Mouse (Mus musculus) lung, postnatal 4 days (tissue): ENCODE data around the gene Ddi2.

Experiments used
- DNase-seq, 2 experiments: peaks; one replicate each; pipeline ENCODE4 v3.0.0; 2021

The Ddi2 gene

DNA sequence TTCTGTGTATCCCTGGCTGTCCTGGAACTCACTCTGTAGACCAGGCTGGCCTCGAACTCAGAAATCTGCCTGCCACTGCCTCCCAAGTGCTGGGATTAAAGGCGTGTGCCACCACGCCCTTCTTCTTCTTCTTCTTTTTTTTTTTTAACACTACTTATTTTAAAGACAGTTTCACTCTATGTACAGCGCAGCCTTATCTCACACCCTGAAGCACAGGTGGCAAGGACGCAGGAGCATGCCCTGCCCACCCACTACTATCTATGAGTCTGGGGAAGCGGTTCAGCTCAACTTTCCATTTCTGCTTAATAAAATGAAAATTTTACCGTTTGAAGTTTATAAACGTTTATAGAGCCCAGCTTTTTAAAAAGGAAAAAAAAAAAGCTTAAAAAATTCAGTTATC is 34.7 kb downstream of the Ddi2 start:
- no peak for DNase-seq

DNA sequence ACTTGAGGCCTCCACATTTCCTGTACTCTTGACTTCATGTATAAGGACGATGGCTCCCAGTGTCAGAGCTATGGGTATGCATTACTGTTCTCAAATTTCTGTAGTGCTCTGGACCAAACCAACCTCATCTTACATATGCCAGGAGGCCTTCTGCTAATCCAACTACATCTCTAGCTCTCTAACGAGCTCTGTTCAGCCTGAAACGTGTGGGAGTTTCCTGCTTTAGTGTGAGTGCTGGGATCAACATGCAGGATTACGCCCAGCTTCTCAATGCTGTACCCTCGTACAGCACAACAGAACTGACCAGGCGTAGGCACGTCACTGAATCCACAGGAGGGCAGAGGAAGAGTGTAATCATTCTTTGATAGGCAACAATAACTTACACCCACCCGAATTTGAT is 36.7 kb downstream of the Ddi2 start:
- no peak for DNase-seq

DNA sequence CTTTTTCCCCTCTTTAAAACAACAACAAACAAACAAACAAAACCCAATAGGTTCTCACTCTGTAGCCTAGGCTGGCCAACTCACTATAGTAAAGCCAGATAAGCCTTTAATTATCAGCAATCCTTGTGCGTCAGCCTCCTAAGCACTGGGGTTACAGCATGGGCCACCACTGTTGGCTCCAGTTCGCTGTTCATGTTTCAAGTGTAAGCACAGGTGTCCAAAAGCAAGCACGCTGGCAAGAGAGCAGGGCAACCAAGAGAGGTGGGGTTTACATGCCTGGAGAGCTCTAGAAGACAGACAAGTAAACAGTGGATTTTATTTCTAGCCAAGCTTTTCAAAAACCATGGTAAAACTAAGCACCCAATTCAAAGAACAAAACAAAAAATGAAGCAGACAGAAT is 37.1 kb downstream of the Ddi2 start:
- DNase-seq, result peak in 1 of 2 experiments; percentile 55

DNA sequence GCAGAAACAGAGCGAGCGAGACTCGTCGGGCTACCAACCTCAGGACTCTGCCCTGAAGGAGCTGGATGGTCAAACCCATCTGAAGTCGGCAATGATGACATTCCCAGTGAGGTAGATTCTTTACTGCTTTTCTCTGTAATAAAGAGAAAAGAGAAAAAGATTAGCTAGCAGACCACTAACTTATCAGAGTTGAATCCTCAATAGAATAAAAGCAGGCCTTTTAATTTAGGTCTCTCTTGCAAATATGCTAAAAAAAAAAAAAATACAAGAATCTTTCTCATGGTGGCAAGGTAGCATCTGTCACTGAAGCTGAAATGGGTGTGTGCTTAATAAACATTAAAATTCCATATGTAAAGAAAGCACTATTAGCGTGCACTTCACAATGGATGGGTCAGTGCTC is 37.7 kb downstream of the Ddi2 start, which contains the start of gene Rsc1a1:
Gene Rsc1a1, minus strand, starts transcription at position 101 of the 400 bp plus-strand sequence.
- DNase-seq, result no peak

DNA sequence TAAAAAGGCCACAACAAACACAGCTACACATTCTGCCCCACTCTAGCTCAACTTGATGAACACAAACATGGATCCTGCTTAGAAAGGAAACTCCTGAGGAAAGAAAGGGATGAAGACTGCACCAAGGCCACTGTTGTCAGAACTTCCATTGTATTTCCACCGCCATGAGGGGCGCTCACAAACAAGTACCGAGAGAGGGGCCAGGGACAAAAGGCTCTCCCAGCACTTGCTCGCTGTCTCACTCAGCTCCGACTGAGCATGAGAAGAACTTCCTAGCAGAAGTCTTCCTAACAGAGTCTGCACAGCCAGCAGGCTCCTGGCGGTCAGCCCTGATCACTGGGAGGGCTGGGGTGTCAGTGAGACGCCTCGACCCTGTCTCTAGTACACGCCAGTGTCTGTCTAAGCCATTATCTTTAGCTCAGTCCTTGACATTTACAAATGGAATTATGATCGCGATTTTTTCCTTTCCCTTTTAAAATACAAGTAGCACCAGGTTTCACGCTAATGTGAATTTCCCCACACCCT is 40.5 kb downstream of the Ddi2 start:
- DNase-seq, result peak; percentile 49 to 80

DNA sequence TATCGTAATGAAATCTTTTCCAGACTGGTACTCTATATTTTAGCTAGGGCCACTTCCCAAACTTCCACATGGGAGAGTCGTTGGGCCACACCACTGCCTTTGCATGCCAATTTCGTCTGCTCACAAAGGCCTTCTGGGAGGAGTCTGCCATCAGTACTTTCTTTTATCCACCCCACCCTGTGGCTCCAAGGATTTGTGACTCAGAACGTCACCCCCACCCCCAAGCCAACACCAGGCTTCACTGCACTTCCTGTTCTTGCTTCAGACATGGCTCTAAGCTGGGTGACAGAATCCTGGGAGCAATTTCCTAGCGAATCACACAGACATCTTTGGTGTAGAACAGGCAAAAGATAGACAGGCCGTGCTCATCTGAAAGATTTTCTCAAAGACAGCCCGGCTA is 41.5 kb downstream of the Ddi2 start:
- DNase-seq, result peak; percentile 29 to 44

DNA sequence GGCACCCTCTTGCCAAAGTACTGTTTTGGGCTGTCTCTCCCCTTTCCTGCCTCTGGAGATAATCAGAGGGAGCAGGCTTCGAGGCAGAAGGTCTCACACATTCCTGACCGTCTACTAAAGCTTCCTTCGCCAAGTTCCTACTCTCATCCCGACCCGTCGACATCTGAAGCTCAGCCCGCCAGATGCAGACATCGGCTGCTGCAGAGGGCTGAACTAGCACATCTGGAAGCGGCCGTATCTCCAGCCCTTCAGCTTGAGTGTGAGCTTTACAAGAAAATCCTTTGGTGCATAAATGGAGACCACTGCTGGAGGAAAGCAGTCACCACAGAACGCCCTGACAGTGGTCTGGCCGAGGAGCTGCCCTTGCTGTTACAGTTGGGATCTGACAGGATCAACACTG is 42.3 kb downstream of the Ddi2 start:
- no peak for DNase-seq

DNA sequence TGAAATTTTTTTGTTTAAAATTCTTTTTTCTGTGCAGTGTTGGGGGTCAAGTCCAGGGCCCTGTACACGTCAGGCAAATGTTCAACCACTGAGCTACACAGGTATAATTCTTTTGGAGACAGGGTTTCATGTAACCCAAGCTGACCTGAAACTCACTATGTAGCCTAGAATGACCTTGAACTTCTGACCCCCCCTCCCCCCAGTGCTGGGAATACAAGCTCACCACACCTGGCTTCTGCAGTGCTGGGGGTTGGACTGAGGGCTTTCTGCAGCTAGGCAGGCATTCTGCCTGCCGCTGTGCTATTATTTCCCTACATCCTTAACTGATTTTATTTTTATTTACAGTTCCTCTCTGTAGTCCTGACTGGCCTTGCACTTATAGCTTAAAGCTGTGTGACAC is 44.2 kb downstream of the Ddi2 start:
- no peak for DNase-seq

DNA sequence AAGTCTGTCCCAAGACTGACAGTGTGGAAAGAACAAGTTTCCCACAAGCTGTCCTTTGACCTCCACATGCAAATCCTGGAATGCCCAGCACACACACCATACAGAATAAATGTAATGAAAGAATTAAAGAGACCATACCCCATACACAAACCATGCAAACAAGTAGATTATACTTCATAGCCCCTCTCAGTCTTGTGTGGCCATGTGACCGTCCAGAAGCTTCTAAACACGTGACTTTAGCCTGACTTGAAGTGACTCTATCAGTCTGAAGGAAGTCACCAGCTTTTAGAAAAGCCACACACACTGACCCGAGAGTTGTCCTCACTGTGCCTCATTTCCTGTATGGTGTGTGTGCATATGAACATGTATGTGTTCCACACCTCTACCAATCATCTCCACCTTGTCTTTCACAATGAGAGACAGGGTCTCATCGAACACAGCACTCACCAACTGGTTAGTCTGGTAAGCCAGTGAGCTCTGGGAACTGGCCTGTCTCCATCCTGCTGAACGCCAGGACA is 46.7 kb downstream of the Ddi2 start:
- no peak for DNase-seq

DNA sequence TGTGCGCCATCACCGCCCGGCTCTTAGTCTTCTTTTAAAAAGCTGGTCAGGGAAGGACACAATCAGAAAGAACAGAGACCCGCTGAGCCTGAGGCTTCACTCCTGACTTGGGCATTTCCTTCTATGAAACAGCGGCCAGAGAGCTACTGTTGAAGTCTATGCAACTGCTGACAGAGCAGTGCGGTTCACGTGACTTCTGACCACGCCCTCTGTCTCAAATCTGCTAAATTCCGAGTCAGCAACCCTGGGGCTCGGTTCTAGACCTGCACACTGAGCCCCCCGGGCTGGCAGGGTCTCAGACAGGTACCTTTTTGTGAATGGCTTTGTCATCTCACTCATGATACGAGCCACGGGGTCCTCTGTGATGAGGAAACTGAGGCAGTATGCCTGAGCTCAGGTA is 50.9 kb downstream of the Ddi2 start:
- DNase-seq, result no peak

DNA sequence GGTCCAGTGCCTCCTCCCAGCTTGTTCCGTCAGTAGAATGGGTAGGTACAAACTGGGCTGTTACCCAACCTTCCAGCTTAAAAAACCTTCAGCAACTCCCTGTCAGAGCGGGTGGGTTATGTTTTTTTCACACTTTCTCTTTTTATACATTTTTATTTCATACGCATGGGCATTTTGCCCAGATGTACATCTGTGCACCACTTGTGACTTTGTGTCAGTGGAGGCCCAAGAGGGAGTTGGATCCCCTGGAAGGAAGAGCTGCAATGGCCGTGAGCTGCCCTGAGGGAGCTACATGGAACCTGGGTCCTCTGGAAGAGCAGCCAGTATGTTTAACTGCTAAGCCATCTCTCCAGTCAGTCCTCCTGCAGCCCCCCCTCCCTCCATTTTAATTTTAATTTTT is 51.8 kb downstream of the Ddi2 start:
- DNase-seq, result no peak

DNA sequence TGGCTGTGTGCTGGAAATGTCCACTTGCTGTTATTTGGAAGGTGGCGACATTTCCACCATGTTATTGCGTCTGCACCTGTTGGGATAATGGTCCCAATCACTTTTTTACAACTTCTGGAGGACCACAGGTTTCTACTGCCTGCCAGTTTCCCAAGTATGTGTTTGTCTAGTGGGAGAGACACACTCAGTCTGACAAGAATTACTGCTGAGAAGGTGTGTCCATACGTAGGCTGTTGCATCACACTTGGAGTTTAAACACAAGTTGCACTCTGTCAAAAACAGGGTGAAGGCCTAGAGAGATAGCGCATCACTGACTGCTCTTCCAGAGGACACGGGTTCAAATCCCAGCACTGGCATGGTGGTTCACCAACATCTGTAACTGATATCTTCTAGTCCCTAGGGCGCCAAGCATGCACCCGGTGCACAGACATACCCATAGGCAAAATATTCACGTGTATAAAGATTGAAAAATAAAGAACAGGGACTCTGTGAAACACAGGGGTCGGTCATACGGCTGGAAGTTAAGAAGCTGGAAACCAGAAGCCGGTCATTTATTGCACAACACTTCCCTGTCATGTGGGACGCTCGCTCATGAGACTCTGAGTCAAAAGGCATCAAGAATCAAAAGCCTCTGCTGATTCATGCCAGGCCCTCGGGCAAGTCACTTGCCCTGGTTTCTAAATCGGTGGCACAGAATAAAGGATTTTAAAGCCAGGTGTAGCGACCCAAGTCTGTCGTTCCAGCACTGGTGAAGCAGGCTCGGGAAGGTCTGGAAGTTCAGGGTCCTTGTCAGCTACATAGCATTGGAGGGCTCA is 53.1 kb downstream of the Ddi2 start:
- peak; percentile 53 for DNase-seq

DNA sequence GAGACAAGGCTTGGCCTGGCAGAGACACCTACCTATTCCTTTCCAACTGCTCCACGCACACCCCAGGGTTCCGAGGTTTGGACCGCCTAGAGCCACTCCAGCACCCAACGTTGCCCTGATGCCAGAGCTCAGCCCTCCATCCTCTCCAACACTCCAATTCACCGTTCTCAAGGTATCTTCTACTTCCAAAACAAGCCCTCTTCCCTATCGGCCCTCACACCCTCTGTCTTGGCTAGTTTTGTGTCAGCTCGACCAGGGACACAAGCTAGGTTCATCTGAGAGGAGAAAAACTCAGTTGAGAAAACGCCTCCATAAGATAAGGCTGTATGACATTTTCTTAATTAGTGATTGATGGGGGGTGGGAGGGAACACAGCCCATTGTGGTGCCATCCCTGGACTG is 58.4 kb downstream of the Ddi2 start, which contains the start of gene Plekhm2:
Gene Plekhm2, minus strand, starts transcription at position 101 of the 400 bp plus-strand sequence.
- no peak for DNase-seq

DNA sequence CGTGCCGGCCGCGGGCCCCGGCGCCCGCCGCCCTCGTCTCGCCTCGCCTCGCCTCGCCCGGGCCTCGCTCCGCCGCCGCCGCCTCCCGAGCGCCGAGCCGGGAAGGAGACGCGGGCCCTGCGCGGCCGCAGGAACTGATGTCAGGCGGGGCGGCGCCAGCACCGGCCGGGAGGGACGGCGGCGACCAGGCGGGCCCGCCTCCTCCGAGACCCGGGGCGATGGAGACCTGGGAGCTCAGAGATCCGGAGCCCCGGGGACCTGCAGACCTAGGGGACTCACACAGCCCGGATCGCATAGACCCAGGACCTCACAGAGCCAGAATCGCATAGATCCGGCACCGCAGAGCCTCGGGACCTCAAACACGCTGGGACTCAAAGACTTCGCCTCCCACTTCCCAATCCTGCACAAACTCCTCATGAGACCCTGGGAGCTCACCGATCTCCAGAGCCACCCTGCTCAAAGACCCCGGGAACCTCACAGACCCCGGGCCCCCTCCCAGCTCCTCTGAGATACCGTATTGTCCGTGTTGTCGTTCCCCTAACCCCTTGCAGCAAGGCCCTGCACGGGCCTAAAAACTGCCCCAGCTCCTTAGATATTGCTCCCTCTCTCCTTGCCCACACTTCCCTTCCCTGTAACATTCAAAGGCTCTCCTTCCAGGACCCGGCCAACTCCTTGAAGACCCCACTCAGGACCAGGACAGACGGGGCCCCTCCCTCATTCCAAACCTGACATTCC is 59.0 kb downstream of the Ddi2 start:
- DNase-seq, result peak; percentile 82 to 88

DNA sequence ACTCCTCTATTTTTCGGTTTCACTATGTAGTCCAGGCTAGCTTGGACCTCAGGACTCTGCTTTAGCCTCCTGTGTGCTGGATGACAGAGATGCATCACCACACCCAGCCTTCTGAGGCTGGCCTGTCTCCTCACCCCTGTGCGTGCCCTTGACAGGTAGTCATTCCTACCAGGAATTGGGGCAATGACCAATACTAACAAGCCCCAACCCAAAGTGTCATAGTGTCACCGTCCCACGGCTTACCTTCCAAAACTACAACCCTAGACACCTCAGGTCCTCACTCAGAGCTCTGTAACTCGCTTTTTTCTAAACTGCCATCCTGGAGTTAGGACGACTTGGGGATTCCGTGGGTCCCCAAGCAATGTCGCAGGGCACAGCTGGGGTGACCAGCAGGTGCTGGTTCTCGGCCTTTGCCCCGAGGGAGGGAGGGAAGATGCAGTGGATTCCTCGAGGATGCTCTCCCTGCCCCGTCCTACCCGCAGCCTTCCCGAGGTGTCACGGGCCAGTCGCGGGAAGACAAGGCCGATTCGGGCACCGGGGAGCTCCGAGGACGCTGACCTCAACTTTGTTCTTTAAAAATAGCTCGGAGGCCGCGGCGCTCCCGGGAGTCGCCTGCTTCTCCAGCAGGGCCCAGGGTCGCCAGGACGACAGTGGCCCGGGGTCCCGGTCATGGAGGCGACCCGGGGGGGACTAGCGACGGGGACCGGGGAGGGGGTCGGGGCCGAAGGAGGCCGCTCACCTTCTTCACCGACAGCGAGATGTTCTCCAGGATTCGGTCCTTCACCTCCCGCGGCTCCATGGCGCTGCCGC is 59.9 kb downstream of the Ddi2 start:
- peak; percentile 46 to 49 for DNase-seq

DNA sequence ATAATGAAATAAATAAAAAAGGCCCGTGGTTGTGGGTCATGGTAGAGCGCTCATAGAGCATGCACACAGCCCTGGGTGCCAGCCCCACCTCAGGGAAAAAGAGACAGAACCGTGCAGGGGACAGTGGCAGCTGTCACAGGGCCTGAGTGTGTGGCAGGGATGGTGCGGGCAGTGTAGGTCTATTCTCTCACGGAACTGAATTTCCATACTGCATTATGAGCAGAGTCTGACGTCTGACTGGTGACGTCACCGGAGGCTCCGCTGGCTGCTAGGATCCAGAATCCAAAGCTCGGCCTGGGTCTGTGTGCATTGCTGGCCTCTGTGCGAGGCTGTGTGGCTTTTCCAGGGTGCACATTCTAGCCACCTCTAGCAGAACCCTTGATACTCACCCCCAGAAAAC is 62.3 kb downstream of the Ddi2 start:
- no peak for DNase-seq

DNA sequence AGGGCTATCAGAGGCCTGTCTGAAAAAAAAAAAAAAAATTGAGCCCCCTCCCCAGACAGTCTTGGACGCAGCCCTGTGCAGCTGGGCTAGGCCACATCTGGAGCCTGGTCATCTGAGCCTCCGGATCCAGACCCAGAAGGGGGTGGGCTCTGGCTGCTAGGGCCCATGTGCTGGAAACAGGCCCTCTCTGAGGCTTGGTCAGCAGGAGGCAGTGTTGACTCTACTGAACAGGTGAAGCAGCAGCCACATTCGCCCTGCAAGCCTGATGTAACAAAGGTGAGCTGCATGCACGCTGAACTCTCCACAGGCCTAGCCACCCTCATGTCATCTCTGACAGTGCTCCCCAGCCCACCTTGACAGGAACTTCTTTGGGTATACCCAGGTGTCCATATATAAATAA is 63.5 kb downstream of the Ddi2 start:
- DNase-seq, result peak in 1 of 2 experiments; percentile 39

DNA sequence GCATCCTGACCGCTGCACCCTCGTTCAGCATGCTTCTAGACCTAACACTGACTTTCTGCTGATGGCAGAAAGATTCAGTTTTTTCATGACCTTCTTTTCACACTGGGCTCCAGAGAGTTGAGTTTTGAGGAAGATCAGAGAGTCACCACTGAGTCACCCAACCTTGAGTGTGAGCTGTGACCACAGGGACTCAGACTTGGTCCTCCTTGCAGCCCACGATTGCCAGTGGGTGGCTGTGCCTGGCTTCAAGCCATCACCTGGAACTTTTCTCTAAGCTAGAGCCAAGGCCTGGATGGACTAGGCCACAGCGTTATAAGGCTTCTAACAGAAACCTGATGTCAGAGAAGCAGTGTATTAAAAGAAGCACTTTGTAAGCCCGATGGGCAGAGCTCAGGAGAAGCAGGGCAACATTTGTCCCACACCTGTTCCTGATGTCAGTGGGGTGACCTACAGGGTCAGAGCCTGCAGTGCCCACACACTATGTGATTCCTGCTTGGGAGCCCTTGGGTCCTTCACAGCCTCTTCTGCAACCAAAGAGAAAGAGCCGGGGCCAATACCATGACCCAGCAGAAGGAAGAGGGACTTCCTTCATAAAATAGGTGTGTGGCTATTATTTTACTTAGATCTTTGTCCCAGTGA is 64.3 kb downstream of the Ddi2 start:
- DNase-seq, result no peak

DNA sequence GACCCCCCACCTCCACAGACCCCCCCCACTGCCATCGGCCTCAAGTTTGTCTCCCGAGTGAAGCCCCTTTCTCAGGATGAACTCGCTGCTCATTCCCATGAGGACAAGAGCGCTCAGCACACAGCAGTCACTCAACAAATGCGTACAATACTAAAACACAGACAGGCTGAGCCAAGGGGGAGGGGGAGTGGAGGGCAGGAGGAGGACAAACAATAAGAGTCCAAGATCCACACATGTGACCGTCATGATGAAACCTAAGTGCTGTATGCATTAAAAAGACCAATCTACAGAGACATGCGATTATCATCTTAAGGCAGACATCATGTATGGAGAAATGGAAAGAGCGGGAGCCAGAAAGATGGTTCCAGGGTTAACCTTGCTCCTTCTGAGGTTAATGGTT is 66.3 kb downstream of the Ddi2 start:
- DNase-seq, result no peak

DNA sequence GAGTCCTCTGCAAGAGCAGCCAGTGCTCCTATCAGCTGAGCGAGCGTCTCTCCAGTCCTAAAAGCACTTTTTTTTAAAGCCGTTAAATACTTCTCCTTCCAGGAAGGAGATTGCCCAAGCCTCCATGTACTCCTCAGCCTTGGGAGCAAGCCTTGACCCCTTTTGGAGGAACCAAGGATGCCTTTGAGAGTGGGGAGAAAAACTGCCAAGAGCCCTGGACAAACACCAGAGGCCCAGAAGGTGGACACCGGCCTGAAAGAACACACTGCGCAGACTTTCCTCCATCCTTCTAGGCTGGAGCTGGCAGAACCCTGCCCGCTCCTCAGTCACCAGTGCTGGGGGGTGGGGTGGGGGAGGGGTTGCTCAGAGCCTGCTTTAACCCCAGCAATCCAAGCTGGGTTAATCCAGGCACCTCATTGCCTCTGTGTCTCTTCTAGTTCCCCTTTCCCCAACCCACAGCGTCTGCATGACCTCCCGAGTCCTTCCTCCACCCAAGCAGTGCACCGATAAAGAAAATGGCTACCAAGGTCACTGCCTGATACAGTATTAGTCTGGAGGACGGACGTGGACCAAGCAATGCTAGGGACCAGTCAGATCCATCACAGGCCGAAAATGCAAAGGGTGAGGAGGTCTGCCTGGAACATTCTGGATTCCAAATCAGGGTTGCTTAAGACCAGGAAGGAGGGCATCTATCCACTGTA is 67.2 kb downstream of the Ddi2 start:
- peak; percentile 46 to 59 for DNase-seq

DNA sequence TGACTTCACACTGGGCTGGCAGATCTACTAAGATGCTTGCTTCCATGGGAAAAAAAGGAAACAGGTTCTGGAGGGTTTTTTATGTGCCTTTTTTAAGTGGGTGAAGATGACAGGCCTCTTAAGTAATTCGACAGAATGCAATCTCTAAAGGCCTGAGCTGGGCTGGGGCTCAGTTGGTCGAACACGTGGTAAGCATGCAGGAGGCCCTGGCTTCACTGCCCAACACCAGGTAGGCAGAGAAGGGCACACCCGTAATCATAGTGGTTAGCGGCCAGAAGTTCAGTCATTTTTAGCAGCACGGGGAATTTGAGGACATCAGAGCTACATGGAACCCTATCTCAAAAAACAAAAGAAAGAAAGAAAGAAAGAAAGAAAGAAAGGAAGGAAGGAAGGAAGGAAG is 68.7 kb downstream of the Ddi2 start:
- no peak for DNase-seq

DNA sequence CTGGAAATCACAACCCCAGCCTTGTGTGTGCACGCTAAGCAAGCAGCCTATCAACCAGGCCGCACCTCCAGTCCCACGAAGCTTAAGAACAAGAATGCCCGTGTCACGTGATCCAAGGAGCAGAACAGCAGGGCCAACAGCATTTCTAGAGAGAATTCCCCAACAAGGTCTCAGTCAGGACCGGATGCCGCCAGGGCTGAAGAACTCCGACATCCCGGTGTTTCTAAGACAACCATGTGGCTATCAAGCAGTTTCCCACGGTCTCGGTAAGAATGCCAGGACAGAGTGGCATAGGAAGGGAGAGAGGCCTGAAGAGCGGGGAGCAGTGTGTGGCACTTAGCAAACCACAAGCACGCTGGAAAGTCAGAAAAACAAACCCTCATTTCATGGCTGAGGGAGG is 69.4 kb downstream of the Ddi2 start:
- peak in 1 of 2 experiments; percentile 47 for DNase-seq
